Mouse (Mus musculus) myocyte (in vitro differentiated cells): ENCODE results near the gene Selenoo.

ENCODE experiments used
- MAX ChIP-seq: IDR thresholded peaks from one replicate; pipeline ENCODE4 v1.6.1; 2011; ENCODE audit warnings: low read depth, mild to moderate bottlenecking, control low read depth
- POLR2A ChIP-seq: IDR thresholded peaks from one replicate; pipeline ENCODE4 v1.6.1; 2011; ENCODE audit warnings: low read depth, mild to moderate bottlenecking, control low read depth, moderate library complexity; ENCODE audit not compliant: insufficient read length
- REST ChIP-seq: IDR thresholded peaks from one replicate; pipeline ENCODE4 v1.6.1; 2011; ENCODE audit warnings: mild to moderate bottlenecking, control low read depth, moderate library complexity; ENCODE audit not compliant: insufficient read depth, insufficient read length
- TCF3 ChIP-seq: IDR thresholded peaks from one replicate; pipeline ENCODE4 v1.6.1; 2011; ENCODE audit warnings: low read depth, control low read depth; ENCODE audit not compliant: insufficient read length
- USF1 ChIP-seq: IDR thresholded peaks from one replicate; pipeline ENCODE4 v1.6.1; 2011; ENCODE audit warnings: low read depth, mild to moderate bottlenecking, control low read depth, moderate library complexity

GRCm38 (mm10) chr15:89106073-89106472 lies 17.2 kb downstream of the Selenoo start:
- TF ChIP-seq POLR2A = no peak
- no peak for TF ChIP-seq USF1
- TF ChIP-seq REST = no peak
- TF ChIP-seq MAX = no peak
- no peak for TF ChIP-seq TCF3
